Mouse (Mus musculus) thymus, postnatal 14 days (tissue): Measurements from ENCODE around the gene Rfx5.
"Not testable (repeated sequence)": the region's sequence is repeated elsewhere in the genome, so short reads cannot be mapped to it uniquely, and the experiment has no call there.

Source experiments
- DNase-seq: peaks from one replicate; pipeline ENCODE4 v3.0.0; 2021

Gene Rfx5

DNA sequence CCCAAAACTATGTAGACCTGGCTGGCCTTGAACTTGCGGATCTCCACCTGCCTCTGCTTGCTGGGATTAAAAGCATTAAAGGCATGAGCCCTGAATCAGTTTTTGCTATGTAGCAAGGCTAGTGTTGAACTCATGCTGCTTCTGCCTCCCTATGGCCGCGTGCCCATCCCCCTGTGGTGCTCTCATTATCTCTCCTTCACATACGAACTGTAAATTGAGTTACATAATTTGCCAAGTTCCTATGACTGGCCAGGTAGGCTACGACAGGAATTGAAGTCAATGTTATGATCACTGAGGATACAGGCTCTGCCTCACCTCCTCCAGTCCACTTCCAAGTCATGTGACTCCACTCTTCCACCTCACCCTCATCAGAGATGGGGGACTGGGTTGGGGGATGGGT, 17.7 kb upstream of the Rfx5 start:
- DNase-seq, result not testable (repeated sequence)

DNA sequence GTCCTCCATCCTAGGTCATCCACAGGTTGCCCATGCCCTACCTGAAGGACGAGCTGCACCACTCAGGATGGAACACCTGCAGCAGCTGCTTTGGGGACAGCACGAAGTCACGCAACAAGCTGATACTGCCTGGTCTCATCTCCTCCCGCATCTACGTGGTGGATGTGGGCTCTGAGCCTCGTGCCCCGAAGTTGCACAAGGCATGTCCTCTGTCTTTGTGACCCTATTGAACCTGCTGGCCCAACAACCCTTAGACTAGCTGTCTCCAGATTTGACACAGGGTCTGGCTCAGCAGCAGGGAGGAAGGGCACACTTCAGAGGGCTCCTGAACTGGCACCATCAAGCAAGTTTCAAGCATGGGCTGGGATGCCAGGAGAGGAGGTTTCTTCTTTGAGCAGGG, 16.7 kb upstream of the Rfx5 start:
- DNase-seq, result not testable (repeated sequence)

DNA sequence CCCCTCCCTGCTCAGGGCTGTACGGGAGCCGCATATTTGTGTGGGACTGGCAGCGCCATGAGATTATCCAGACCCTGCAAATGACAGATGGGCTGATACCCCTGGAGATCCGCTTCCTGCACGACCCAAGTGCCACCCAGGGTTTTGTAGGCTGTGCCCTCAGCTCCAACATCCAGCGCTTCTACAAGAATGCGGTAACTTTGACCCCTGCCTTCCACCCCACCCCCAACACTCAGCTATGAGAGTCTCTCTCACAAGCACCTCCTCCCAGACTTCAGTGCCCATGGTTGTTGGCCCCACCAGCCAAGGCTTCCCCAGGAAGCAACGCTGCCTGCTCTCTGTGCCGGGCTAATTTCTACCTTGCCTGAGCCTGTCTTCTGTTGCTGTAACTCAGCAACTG, 13.8 kb upstream of the Rfx5 start:
- DNase-seq, result not testable (repeated sequence)

DNA sequence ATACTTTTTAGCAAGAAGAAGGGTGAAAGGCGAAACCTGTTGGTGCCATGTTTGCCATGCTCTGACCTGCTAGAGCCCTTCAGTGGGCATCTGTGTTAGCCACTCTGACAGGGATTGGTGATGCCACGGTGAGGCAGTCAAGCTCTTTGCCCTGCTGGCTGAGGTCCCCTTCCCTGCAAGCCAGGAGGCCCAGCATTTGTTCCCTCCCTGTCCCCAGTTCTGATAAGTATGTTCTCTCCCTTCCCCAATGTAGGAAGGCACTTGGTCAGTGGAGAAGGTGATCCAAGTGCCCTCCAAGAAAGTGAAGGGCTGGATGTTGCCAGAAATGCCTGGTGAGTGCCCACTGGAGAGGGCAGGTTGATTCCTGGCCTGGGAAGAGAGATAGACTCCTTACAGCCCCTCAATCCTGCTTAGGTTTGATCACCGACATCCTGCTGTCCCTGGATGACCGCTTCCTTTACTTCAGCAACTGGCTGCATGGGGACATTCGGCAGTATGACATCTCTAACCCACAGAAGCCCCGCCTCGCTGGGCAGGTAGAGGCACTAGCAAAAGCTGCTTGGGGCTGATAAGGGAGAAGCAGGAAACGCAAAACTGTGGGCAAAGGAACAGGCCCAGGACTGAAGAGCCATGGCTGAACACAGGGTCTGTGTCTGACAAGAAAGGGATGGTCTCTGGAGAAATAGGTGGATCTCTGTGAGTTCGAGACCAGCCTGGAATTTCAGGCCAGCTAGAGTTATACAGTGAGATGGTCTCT, 11.5 kb upstream of the Rfx5 start:
- DNase-seq, result not testable (repeated sequence)

DNA sequence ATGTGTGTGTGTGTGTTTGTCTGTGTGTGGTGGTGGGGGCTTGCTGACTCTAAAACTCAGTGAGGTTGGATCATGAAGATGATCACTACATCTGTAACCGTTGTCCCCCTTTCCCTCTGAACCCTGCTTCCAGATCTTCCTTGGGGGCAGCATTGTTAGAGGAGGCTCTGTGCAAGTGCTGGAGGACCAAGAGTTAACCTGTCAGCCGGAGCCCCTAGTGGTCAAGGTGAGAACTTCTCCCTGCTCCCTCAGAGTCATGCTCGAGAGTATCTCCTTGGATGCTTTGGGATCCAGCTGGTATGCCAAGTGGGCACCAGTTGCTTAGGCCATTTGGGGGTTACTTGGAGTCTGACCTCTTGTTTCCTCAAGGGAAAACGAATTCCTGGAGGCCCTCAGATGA, 10.2 kb upstream of the Rfx5 start:
- not testable (repeated sequence) for DNase-seq

DNA sequence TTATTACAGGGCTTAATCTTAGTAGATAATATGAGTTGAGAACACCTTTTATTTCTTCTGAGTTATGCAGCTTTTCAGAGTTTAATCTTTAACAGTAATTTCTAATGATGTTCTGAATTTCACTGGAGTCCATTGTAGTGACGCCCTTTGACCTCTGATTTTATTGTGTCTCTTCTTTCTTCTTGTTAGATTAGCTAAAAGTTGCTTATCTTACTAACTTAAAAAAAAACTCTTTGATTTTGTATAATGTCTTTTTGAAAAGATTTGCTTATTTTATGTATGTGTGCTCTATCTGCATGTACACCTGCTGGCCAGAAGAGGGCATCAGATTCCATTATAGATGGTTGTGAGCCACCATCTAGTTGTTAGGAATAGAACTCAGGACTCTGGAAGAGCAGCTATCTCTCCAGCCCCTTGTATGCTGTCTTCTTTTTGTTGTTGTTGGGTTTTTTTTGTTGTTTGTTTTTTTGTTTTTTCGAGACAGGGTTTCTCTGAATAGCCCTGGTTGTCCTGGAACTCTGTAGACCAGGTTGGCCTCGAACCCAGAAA, 5.7 kb upstream of the Rfx5 start:
- DNase-seq, result peak; percentile 37

DNA sequence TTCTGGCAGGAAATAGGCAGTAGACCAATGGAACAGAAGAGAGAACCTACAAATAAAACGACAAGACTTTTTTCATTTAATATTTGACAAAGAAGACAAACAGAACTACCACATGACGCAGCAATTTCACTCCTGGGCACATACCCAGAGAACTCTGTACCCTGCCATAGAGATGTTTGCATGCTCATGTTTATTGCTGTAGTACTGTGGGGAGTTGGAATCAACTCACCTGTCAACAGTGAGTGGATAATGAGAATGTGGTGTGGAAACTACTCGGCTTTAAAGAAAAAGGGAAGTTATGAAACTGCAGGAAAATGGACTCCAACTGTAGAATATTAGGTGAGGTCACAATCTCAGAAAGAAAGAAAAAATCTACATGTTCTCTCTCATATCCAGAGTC, 4.2 kb upstream of the Rfx5 start:
- DNase-seq, result no peak

DNA sequence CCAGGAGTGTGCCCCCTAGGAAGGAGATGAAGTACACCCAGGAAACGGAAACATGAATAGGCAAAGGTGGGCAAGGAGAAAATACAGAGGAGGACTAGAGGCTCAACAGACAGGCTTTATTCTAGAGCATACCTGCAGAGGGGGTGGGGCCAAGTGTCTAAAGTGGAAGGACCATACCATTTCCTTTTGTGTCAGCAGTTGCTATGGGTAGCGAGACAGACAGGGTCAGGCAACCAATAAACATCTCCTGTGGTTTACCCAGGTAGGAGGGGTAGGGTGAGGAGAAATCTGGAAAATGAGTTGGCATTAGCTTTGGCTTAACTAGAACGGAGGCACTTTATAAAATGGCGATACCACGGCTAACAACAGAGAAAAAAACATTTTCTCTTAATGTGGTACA, 1.1 kb upstream of the Rfx5 start:
- DNase-seq, result peak; percentile 77

DNA sequence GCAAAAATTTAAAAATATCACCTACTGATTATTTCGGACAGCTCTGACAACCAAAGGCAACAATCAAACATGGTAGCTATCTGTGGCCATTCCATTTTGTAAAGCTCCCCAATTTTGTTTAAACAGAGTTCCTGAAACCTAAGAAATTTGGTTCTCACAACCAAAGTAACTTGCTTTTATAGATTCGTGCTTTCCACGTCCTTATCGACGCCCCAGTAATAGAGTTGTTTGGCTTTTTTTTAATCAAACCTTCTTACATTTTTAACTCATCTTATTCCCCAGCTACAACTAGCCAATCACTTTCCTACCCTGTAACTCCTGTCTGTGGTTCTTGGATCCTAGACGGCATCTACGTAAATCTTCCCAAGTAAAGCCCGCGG, 501 bp upstream of the Rfx5 start:
- no peak for DNase-seq

DNA sequence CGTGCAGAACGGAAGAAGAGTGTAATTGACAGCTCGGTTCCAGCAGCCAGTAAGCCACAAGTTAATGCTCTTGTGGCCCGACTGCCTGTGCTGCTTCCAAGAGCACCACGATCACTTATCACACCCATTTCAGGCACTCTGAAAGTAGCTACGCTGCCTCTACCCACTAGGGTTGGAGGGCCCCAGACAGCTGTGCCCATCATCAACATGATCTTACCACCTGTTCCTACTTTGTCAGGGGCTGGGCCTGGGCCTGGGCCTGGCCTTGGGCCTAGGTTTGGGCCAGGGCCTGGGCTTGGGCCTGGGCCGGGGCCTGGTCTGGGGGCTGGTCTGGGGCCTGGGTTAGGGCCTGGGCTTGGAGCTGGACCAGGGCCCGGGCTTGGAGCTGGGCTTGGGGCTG, 4.4 kb downstream of the Rfx5 start:
- DNase-seq, result no peak

DNA sequence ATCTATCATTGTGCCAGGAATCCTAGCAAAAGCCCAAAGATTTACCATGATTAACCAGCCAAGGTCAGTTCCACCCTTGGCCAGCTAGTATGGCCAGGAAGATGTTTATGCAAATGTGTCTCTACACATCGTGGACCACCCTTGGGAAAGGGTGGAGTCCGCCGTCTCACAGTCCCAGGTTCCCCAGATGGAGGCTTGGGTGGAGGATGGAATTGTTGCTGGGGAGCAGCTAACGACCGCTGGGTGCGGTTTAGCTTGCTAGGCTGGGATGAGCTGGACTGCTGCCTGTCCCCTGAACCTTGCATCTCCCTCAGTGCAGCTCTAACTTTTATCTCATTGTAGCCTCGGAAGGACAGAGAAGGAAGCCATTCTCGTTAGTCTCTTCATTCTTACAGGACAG, 6.0 kb downstream of the Rfx5 start:
- DNase-seq, result no peak

DNA sequence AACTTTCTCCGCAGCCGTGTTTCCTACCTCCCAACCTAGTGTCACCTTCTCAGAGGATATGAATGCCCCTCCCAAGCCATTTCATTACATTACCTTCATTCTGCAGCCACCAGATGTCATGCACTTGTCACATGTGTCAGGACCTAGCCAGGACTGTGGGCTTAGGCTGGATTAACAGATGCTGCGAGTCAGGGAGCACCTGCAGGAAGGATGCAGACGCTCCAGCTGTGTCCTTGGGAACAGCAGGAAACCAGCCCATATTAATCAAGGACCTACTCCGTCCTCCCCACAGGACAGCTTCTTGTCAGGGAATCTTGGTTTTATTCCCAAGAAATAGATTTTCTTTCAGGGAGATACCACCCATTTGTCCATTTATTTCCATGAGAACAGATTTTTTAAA, 6.4 kb downstream of the Rfx5 start:
- DNase-seq, result no peak

DNA sequence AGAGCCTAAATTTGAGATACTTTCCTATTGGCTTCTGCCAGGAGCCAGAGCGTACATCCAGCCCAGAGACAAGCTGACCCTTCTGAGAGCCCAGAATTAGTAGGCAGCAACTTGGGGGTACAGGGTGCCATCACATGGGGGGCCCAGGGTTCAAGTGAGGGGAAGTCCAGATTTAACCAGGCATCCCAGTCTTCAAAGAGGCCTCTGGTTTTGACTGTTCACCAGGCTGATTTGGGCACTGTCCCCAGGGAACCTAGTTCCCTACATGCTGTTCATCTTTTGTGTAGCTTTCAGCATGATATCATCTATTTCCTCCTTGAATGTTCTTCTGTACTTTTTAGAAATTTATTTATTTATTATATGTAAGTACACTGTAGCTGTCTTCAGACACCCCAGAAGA, 11.1 kb downstream of the Rfx5 start:
- no peak for DNase-seq

DNA sequence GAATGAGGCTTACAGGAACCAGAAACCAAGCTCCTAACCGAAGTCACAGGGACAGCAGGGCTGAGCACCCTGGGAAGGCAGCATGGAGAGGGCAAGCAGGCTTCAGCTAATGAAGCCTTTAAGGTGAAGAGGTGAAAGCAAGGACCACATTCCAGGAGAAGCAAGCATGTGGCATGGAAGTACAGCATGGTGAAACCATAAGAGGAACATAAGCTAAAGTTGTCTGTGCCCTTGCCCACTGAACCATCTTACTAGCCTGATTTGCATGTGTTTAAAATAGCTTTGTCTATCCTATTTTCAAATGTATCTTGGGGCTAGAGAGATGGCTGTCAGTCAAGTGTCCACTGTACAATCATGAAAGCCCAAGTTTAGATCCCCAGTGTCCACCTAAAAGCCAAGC, 12.0 kb downstream of the Rfx5 start:
- no peak for DNase-seq

DNA sequence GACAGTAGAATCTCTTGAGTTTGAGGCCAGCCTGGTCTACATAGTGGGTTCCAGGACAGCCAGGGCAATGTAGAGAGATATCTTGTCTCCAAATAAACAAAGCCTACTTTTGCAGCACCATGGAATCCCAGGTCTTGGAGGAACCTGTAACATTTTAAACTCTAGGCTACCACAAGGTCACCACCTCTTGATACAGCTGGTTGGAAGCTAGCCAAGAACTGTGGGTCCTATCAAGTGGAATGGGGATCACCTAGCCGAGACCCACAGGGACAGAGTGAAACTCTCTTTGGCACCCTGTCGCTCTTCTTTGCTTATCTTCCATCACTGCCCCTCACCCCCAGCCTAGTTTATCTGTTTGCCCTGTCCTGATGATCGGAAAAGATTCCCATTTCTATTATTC, 18.7 kb downstream of the Rfx5 start:
- no peak for DNase-seq

DNA sequence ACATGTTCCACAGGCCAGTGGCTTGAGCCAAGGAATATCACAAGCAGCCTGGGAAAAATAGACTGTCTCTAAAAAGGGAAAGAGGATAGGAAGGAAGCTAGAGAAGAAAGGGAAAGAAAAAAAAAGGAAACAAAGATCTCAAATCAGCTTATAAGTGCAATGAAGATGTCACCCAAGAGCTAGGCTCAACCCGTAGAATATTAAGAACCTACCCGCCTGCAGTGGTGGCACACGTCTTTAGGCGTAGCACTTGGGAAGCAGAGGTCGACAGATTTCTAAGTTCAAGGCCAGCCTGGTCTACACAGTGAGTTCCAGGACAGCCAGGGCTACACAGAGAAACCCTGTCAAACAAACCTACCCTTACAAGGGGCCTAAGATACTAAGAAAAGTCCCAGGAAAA, 19.7 kb downstream of the Rfx5 start:
- no peak for DNase-seq

DNA sequence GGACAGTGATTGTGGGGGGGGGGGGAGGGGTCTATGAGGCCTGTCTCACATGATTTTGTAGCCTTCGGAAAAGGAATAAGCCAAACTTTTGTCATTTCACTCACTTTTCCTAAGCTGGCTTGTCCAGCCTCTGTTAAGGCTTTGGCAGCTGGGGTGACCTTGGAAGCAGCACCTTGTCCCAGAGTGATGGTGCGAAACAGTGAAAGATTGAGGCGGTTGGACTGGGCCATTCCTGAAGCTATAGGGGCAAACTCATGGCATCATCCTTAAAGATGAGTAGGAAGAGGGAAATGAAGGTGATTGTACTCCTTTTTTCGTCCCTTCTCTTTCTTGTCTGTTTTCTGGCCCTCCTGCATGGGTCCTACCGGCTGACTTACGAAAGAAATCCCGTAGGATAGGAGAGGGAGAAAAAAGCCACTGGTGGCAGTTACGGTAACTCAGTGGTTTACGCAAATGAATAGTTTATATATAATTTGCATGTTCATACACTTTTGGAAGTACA, 20.2 kb downstream of the Rfx5 start:
- DNase-seq, result no peak

DNA sequence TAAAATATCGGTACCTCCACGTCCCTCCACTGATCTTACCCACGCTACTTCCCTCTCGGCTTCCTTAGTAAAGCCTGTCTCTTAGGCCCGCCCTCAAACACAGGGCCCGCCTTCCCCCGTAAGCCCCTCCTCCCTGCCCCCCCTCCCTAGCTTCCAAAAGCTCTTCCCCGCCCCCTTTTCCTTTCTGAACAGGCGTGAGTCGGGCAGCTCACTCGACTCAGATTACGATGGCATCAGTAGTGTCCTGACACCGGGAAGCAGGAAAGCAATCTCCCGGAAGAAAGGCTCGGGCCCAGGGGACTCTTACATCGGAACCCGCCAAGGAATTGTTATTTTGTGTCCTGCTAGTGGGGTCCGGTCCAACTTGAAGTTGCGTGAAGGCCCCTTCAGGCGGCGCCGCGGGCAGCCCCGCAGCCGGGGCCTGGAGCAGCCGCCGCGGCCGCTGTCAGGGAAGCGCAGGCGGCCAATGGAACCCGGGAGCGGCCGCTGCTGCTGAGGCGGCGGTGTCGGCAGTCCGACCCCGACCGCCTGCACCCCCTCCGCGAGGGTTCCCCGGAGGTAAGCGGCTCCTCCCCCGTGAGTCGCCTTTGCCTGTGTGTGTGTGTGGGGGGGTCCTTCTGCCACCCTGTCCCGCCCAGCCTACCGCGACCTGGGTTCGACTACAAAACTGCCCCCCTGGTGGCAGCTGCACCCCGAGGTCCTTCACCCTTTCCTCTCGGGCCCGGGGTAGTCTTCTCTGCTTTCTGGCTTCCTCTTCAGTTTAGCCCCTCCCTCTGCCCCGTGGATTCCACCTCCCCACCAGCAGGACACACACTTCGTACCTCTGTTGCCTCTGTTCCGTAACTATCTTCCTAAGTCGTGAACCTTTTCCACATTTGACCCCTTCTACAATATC, 20.9 kb downstream of the Rfx5 start, which contains the start of gene Pi4kb:
Gene Pi4kb, plus strand, starts transcription at position 204 of the 895 bp plus-strand sequence.
- peak; percentile 89 for DNase-seq

DNA sequence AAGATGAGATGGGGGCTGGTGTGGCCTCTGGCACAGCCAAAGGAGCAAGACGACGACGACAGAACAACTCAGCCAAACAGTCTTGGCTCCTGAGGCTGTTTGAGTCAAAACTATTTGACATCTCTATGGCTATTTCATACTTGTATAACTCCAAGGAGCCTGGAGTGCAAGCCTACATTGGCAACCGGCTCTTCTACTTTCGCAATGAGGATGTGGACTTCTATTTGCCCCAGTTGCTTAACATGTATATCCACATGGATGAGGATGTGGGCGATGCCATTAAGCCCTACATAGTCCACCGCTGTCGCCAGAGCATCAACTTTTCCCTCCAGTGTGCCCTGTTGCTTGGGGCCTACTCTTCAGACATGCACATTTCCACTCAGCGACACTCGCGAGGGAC, 30.4 kb downstream of the Rfx5 start:
- no peak for DNase-seq

DNA sequence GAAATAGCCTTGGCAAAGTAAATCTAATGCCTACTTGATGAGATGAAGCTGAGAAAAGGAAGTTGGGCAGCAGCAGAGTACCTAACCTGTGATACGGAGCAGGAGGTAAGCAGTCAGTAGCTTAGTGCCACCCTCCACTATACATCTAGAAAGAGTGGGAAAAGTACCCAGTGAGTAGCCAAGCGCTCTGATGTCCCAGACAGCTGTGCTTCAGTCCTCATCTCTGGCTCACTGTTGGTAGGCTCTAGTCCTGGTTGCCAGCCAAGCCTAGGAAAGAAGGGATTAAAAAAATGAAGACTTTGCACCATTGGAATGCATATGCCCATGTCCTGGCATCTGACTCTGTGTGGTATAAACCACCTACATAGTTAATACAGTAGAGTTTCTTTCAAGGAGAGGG, 31.6 kb downstream of the Rfx5 start:
- DNase-seq, result no peak

DNA sequence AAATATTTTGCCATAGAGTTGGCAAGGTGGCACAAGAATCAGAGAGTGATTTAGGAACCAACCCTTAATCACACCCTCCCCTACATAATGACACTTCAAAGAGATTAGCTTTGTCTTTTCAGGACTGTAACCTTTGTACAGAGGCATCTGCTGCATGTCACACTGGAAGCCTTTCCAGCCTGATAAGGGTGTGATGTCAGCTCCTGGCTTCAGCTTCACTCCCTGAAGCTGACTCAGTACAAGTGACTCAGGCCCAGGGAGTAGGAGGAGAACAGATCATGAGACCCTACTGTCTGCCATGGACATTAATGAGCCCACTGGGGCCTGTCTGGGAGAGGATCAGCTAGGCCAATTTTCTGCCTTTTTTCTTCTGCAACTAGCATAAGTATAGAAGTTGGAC, 33.7 kb downstream of the Rfx5 start:
- no peak for DNase-seq

DNA sequence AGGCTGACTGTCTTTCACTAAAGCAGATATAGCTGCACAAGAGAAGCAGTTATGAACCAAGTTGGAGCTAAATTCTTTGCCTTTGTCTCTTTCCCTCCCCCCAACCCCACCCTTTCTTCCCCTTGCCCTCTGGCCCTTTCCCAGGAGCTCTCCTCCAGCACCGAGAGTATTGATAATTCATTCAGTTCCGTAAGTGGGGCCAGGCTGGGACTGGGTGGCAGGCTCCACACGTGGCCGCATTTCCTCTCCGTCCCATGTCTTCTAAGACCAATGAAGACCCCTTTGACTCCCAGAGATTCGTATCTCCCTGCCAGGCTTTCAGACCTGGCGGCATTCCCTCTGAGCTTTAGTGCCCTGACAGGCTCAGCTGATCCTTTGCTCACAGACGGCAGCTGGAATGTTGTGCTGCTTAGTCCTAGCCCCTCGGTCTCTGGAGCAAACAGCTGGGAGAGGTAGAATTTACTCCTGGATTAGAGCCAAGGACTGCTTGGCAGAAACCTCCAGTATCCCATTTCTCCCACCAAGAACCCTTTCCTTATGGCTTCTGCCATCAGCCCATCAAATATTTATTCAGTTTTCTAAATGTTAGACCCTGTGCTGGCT, 35.4 kb downstream of the Rfx5 start:
- DNase-seq, result no peak

DNA sequence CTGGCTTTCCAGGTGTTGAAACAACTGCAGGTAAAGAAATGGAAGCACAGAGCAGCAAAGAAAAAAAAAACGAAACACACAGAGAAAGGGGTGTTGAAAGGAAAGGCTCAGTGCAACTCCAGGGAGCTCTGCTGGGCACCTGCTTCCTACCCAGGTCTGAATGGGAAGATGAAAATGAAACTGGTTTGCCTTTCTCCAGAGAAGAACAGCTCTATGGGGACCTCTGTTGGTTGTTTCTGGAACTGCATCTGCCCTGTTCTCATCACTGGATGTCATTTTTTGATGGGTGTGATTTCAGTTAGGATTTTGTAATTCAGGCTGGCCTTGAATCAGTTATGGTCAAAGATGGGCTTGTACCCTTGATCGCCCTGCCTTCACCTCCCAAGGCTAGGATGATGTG, 43.1 kb downstream of the Rfx5 start:
- DNase-seq, result peak; percentile 86
